Mouse (Mus musculus): Measurements from ENCODE around the gene 4930503B20Rik. TPM values are rescaled to one million over a fixed set of nuclear protein-coding genes. Genes with fewer than 3 reads are reported as not detected.

The 4930503B20Rik gene
- polyA plus RNA-seq, 1 experiment from 2014 or later: 0.23 TPM

- H3K27ac ChIP-seq (replicated peaks): no peak overlapping the region
- H3K9me3 ChIP-seq (replicated peaks): no peaks in the 10 kb centered on the region
- H3K4me2 ChIP-seq (replicated peaks): no peak overlapping the region
- no peaks in the 10 kb centered on the region for H3K27me3 ChIP-seq
- no peaks in the 10 kb centered on the region for H3K36me3 ChIP-seq
- no peak overlapping the region for H3K4me3 ChIP-seq (replicated peaks)
- 86% methylated on average over 7 of the region's 7 CpGs for WGBS
- no peaks in the 10 kb centered on the region for H3K4me1 ChIP-seq
- no peak for ATAC-seq (ENCODE audit: insufficient number of reproducible peaks, low FRiP score, low TSS enrichment, low read depth)
- no peak overlapping the region for H3K9ac ChIP-seq
Measured at GRCm38 (mm10) chr3:146596864-146597263, 54.3 kb downstream of the 4930503B20Rik start.

- Histone ChIP-seq H3K4me2 (replicated peaks) (no peak overlapping the region), H3K27ac (replicated peaks) (no peak overlapping the region), H3K9ac (no peak overlapping the region), H3K4me3 (replicated peaks) (no peak overlapping the region), H3K4me1 (no peaks in the 10 kb centered on the region), H3K27me3 (no peaks in the 10 kb centered on the region), H3K9me3 (replicated peaks) (no peaks in the 10 kb centered on the region), H3K36me3 (no peaks in the 10 kb centered on the region)
- no peak for ATAC-seq (ENCODE audit: insufficient number of reproducible peaks, low FRiP score, low TSS enrichment, low read depth)
- WGBS: 82% methylated on average over 8 of the region's 8 CpGs
Measured at GRCm38 (mm10) chr3:146596387-146596786, 54.7 kb downstream of the 4930503B20Rik start.

- H3K36me3 ChIP-seq: no peaks in the 10 kb centered on the region
- ATAC-seq (ENCODE audit: insufficient number of reproducible peaks, low FRiP score, low TSS enrichment, low read depth): no peak
- no peaks in the 10 kb centered on the region for H3K9me3 ChIP-seq (replicated peaks)
- H3K4me3 ChIP-seq (replicated peaks): no peak overlapping the region
- 88% methylated on average over 6 of the region's 6 CpGs for WGBS
- H3K27me3 ChIP-seq: no peaks in the 10 kb centered on the region
- H3K27ac ChIP-seq (replicated peaks): no peak overlapping the region
- H3K9ac ChIP-seq: no peak overlapping the region
- no peak overlapping the region for H3K4me2 ChIP-seq (replicated peaks)
- no peaks in the 10 kb centered on the region for H3K4me1 ChIP-seq
Measured at GRCm38 (mm10) chr3:146595440-146595839, 55.7 kb downstream of the 4930503B20Rik start.

Other genes with a start within 250 kb of the 4930503B20Rik start
- 32.4 and 34.3 TPM in 2 replicates for gene Ssx2ip, start 246.7 kb downstream of the 4930503B20Rik start, polyA plus RNA-seq (2015; fragmentation: Nextera tagmentation; extraction: Ambion mirVana)
- 10.5 and 10.6 TPM in 2 replicates for gene Ctbs, start 201.5 kb downstream of the 4930503B20Rik start, polyA plus RNA-seq (2015; fragmentation: Nextera tagmentation; extraction: Ambion mirVana)
- 6.9 and 8.6 TPM in 2 replicates for gene Spata1, start 151.6 kb downstream of the 4930503B20Rik start, polyA plus RNA-seq (2015; fragmentation: Nextera tagmentation; extraction: Ambion mirVana)
- gene Gng5, start 151.5 kb downstream of the 4930503B20Rik start, polyA plus RNA-seq (2015; fragmentation: Nextera tagmentation; extraction: Ambion mirVana): 826 and 839 TPM in 2 replicates
- 40.5 and 41.4 TPM in 2 replicates for gene Rpf1, start 129.9 kb downstream of the 4930503B20Rik start, polyA plus RNA-seq (2015; fragmentation: Nextera tagmentation; extraction: Ambion mirVana)
- gene Uox, start 80.9 kb downstream of the 4930503B20Rik start, polyA plus RNA-seq (2015; fragmentation: Nextera tagmentation; extraction: Ambion mirVana): 1.2 and 1.9 TPM in 2 replicates
- 0.21 and 0.48 TPM in 2 replicates for gene Dnase2b, start 35.7 kb downstream of the 4930503B20Rik start, polyA plus RNA-seq (2015; fragmentation: Nextera tagmentation; extraction: Ambion mirVana)
- 1.2 and 1.4 TPM in 2 replicates for gene Samd13, start 34.3 kb upstream of the 4930503B20Rik start, polyA plus RNA-seq (2015; fragmentation: Nextera tagmentation; extraction: Ambion mirVana)
- gene Prkacb, start 161.7 kb upstream of the 4930503B20Rik start, polyA plus RNA-seq (2015; fragmentation: Nextera tagmentation; extraction: Ambion mirVana): 60.5 and 62.4 TPM in 2 replicates
- 2.9 and 3.9 TPM in 2 replicates for gene Ttll7, start 201.1 kb upstream of the 4930503B20Rik start, polyA plus RNA-seq (2015; fragmentation: Nextera tagmentation; extraction: Ambion mirVana)

Measured in embryonic facial prominence, embryonic 15.5 days (tissue).